Mouse (Mus musculus) G1E (cell line): ENCODE measurements around the gene F10.

Experiments used
- CTCF ChIP-seq: IDR thresholded peaks from 2 replicates; pipeline ENCODE4 v1.5.1; 2012; ENCODE audit warnings: low read depth, low read length, inconsistent platforms, mixed read lengths
- POLR2AphosphoS5 ChIP-seq: IDR thresholded peaks from 2 replicates; pipeline ENCODE4 v1.6.1; 2012; ENCODE audit warnings: low read depth, low read length, inconsistent platforms; ENCODE audit not compliant: insufficient replicate concordance
- TAL1 ChIP-seq: conservative IDR thresholded peaks from 2 replicates; pipeline ENCODE4 v1.6.1; 2012; ENCODE audit warnings: low read depth, low read length, inconsistent platforms, mixed read lengths

DNA sequence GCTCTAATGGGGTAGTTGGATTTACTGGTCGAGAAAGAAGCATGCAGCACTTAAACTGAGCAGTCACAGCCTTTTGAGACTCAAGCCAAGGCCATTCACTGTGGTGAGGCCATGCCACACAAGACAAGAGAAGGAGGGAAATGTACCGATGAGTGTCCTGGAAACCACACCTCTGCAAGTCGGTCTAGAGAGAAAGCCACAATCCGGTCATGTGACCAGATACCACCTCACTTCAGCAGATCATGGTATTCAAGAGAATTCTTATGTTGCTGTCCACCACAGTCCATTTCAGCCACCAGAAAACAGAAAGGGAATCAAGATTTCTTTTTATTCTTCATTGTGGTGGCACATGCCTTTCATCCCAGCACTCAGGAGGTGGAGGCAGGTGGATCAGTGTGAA lies 4.4 kb downstream of the F10 start:
- TF ChIP-seq CTCF (no peak), TAL1 (no peak), POLR2AphosphoS5 (no peak)
